In genomic region chr1:91600671-91601361, GRCm38 (mm10) we compare ENCODE assay signal across 8 mouse cellular contexts.
DNase-seq lines count a peak whose midpoint lies in the region; ATAC-seq and TF ChIP-seq lines count a peak whose summit lies in the region.

No protein-coding gene starts in this region.

- 37% methylated on average over 9 of the region's 9 CpGs for WGBS in heart, embryonic 11.5 days (ENCODE audit: insufficient replicate concordance)
- 24% methylated on average over 9 of the region's 9 CpGs for WGBS in kidney, embryonic 15.5 days
- WGBS in liver, postnatal 0 days (ENCODE audit: insufficient replicate concordance): 42% methylated on average over 9 of the region's 9 CpGs

- 0 out of 2 replicates have a peak, but pooled peaks cover 5% of the 10 kb centered on the region for H3K27me3 ChIP-seq in heart, embryonic 11.5 days (ENCODE audit: control insufficient read depth, insufficient read depth, low read length)
- peaks cover 19% of the 10 kb centered on the region; the same call in 1 of the 2 replicates for H3K27me3 ChIP-seq in kidney, embryonic 15.5 days
- no peaks in the 10 kb centered on the region for H3K27me3 ChIP-seq in liver, postnatal 0 days (ENCODE audit: insufficient read depth, low read length)

- H3K4me3 ChIP-seq in bone marrow macrophage, adult 2 months (ENCODE audit: insufficient read depth, low read length): no peak overlapping the region
- no peak overlapping the region for H3K4me3 ChIP-seq in heart, embryonic 11.5 days (ENCODE audit: low read depth, low read length)
- no peak overlapping the region for H3K4me3 ChIP-seq in kidney, embryonic 15.5 days (replicated peaks)
- H3K4me3 ChIP-seq in liver, postnatal 0 days (ENCODE audit: low read depth, low read length): no peak overlapping the region

- H3K9ac ChIP-seq in heart, embryonic 11.5 days (ENCODE audit: low read depth, low read length): no peak overlapping the region
- no peak overlapping the region for H3K9ac ChIP-seq in kidney, embryonic 15.5 days
- H3K9ac ChIP-seq in liver, postnatal 0 days (replicated peaks): no peak overlapping the region

- ATAC-seq in heart, embryonic 11.5 days (replicated peaks; ENCODE audit: insufficient number of reproducible peaks, low FRiP score, low TSS enrichment): peak; percentile 69
- peak; percentile 82 for ATAC-seq in kidney, embryonic 15.5 days (replicated peaks; ENCODE audit: low FRiP score)
- ATAC-seq in liver, postnatal 0 days: no peak

- no peak overlapping the region for H3K27ac ChIP-seq in bone marrow macrophage, adult 2 months (ENCODE audit: insufficient read depth, low read depth, low read length)
- H3K27ac ChIP-seq in heart, embryonic 11.5 days (ENCODE audit: low read depth, low read length): no peak overlapping the region
- H3K27ac ChIP-seq in kidney, embryonic 15.5 days: no peak overlapping the region
- H3K27ac ChIP-seq in liver, postnatal 0 days (ENCODE audit: low read depth): no peak overlapping the region

- no peak for TF ChIP-seq POLR2A in bone marrow macrophage, adult 2 months (IDR thresholded peaks at IDR 0.05; ENCODE audit: borderline replicate concordance, low read depth, low read length)

- no peaks in the 10 kb centered on the region for H3K9me3 ChIP-seq in heart, embryonic 11.5 days (replicated peaks; ENCODE audit: control insufficient read depth, low read length)
- H3K9me3 ChIP-seq in kidney, embryonic 15.5 days (replicated peaks): no peaks in the 10 kb centered on the region
- no peaks in the 10 kb centered on the region for H3K9me3 ChIP-seq in liver, postnatal 0 days (ENCODE audit: low read length)

- H3K4me1 ChIP-seq in bone marrow macrophage, adult 2 months (ENCODE audit: control insufficient read depth, insufficient read depth, low read length): no peaks in the 10 kb centered on the region
- no peaks in the 10 kb centered on the region; the same call in 1 of the 2 replicates for H3K4me1 ChIP-seq in heart, embryonic 11.5 days (ENCODE audit: control insufficient read depth, insufficient read depth, low read length)
- H3K4me1 ChIP-seq in kidney, embryonic 15.5 days: peaks cover 8% of the 10 kb centered on the region; the same call in 1 of the 2 replicates
- H3K4me1 ChIP-seq in liver, postnatal 0 days (ENCODE audit: insufficient read depth): no peaks in the 10 kb centered on the region

- no peak for TF ChIP-seq EP300 in liver, postnatal 0 days (IDR thresholded peaks at IDR 0.05; ENCODE audit: low read depth)

- TF ChIP-seq CTCF in bone marrow macrophage, adult 2 months (IDR thresholded peaks at IDR 0.05; ENCODE audit: low read depth, low read length): 0 out of 2 replicates have a peak, but pooled peaks have one; percentile 29
- TF ChIP-seq CTCF in liver, postnatal 0 days (IDR thresholded peaks at IDR 0.05; ENCODE audit: low read depth): peak; percentile 49

- H3K4me2 ChIP-seq in heart, embryonic 11.5 days: no peak overlapping the region
- no peak overlapping the region for H3K4me2 ChIP-seq in kidney, embryonic 15.5 days
- no peak overlapping the region for H3K4me2 ChIP-seq in liver, postnatal 0 days (ENCODE audit: low read depth, low read length)

- peak; percentile 8 for DNase-seq in 416B (ENCODE audit: low read depth)
- peak; percentile 52 for DNase-seq in fat pad, adult 2 months (ENCODE audit: extremely low read depth, low read depth, low spot score)
- DNase-seq in liver, postnatal 0 days: peak; percentile 16
- peak; percentile 39 for DNase-seq in ovary, postnatal 10 days (ENCODE audit: low spot score)
- peak; percentile 31 to 45 for DNase-seq in urinary bladder, adult 18-20 months (ENCODE audit: low spot score in 2 of 2)

- no peaks in the 10 kb centered on the region for H3K36me3 ChIP-seq in heart, embryonic 11.5 days (ENCODE audit: control insufficient read depth, insufficient read depth, low read length)
- no peaks in the 10 kb centered on the region for H3K36me3 ChIP-seq in kidney, embryonic 15.5 days
- H3K36me3 ChIP-seq in liver, postnatal 0 days (replicated peaks; ENCODE audit: insufficient read depth, low read length): no peaks in the 10 kb centered on the region
